Mouse (Mus musculus) brain, embryonic 14.5 days (tissue): ENCODE measurements around the gene Melk.

Source experiments
- CTCF ChIP-seq: fragments of 200-500 bp; IDR thresholded peaks from 2 replicates; pipeline ENCODE4 v1.5.1; 2012; ENCODE audit warnings: inconsistent platforms, mild to moderate bottlenecking, moderate library complexity, borderline replicate concordance; ENCODE audit not compliant: insufficient read depth, insufficient read length; ENCODE audit errors: extremely low read depth
- POLR2A ChIP-seq: fragments of 200-500 bp; IDR thresholded peaks from 2 replicates; pipeline ENCODE4 v1.6.1; 2012; ENCODE audit warnings: mild to moderate bottlenecking, inconsistent platforms, borderline replicate concordance; ENCODE audit not compliant: poor library complexity, insufficient read depth, insufficient read length, severe bottlenecking; ENCODE audit errors: extremely low read depth

DNA sequence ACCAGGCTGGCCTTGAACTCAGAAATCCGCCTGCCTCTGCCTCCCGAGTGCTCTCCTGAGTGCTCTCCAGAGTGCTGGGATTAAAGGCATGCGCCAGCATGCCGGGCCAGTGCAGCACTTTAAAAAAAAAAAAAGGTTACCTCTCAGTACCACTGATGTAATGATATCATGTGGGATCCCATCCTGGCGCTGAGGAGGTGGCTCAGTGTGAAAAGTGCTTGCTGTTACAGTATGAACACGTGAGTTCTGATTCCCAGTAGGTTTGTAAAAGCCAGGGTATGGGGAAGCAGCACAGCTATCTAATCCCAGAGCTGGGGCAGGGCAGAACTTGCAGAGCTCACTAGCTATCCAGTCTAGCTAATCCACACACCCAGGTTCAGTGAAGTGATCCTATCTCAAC is 33.2 kb upstream of the Melk start:
- TF ChIP-seq CTCF, result no peak
- TF ChIP-seq POLR2A, result no peak
